Mouse (Mus musculus) ES-Bruce4 (cell line): ENCODE measurements around the gene Lrr1.

Experiments
- CTCF ChIP-seq: IDR thresholded peaks from one replicate; pipeline ENCODE4 v1.8.1; 2011; ENCODE audit warnings: low read depth, low read length
- POLR2A ChIP-seq: IDR thresholded peaks from one replicate; pipeline ENCODE4 v1.8.1; 2011; ENCODE audit warnings: low read length; ENCODE audit not compliant: insufficient read depth

DNA sequence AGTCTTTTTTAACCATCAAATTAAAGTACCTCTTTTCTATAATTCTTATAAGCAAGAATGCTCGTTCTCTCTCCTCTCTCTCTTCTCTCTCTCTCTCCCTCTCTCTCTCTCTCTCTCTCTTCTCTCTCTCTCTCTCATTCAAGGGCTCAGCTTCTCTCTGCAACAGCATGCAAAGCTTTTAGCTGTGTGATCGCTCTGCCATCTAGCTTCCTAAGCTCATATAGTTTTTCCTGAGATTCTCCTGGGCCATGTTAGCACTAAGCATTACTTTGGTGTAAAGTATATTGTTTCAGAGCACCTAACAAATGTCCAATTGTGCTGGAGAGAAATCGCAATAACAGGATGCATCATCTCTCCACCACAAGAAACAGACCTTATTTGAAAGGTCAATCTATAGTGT is 29.4 kb upstream of the Lrr1 start:
- TF ChIP-seq CTCF (no peak), POLR2A (no peak)
